Mouse (Mus musculus): Measurements from ENCODE around the gene Nol9.

GRCm38 (mm10) chr4:152011171-152011760 lies 27.9 kb upstream of the Nol9 start:
- TF ChIP-seq CTCF (conservative IDR thresholded peaks at IDR 0.05; ENCODE audit: insufficient read depth, insufficient read length, low read depth, low read length) (no peak), POLR2A (IDR thresholded peaks at IDR 0.05; ENCODE audit: low read depth, low read length) (no peak)
